Mouse (Mus musculus) forebrain, embryonic 16.5 days (tissue): ENCODE measurements at regions not wholly inside any gene's neighbourhood (a gene's known extent, or its start where the extent isn't known, plus 50 kb on each side); places are given as distances from the start of the nearest gene placed in this dataset.
A peak's percentile ranks its signal among the peaks of the same experiment; 100 is the strongest.

Experiments used
- ATAC-seq: fragments of 200-750 bp; cut with Nextera tagmentation; 2 replicates; pipeline ENCODE4 v1.8.0; 2017; ENCODE audit warnings: mild to moderate bottlenecking, moderate library complexity
- H3K27ac ChIP-seq: fragments of 300-500 bp; sonication (generic); 2 replicates; pipeline ENCODE4 v1.5.1; 2014; ENCODE audit warnings: low read length, control low read depth
- H3K27me3 ChIP-seq: fragments of 300-500 bp; sonication (generic); replicated peaks from 2 replicates; pipeline ENCODE4 v1.6.1; 2014; ENCODE audit warnings: low read length; ENCODE audit not compliant: control insufficient read depth, insufficient read depth
- H3K36me3 ChIP-seq: fragments of 300-500 bp; sonication (generic); 2 replicates; pipeline ENCODE4 v1.6.1; 2014; ENCODE audit not compliant: control insufficient read depth, insufficient read depth
- H3K4me1 ChIP-seq: fragments of 300-500 bp; sonication (generic); replicated peaks from 2 replicates; pipeline ENCODE4 v1.6.1; 2014; ENCODE audit warnings: low read length; ENCODE audit not compliant: control insufficient read depth, insufficient read depth
- H3K4me2 ChIP-seq: fragments of 300-500 bp; sonication (generic); 2 replicates; pipeline ENCODE4 v1.6.1; 2014; ENCODE audit warnings: mild to moderate bottlenecking, low read length, control low read depth
- H3K4me3 ChIP-seq: fragments of 300-500 bp; sonication (generic); replicated peaks from 2 replicates; pipeline ENCODE4 v1.5.1; 2014; ENCODE audit warnings: mild to moderate bottlenecking, low read length, control low read depth
- H3K9ac ChIP-seq: fragments of 300-500 bp; sonication (generic); replicated peaks from 2 replicates; pipeline ENCODE4 v1.6.1; 2014; ENCODE audit warnings: low read depth, low read length, control low read depth
- H3K9me3 ChIP-seq: fragments of 300-500 bp; sonication (generic); 2 replicates; pipeline ENCODE4 v1.6.1; 2016; ENCODE audit warnings: low read length; ENCODE audit not compliant: control insufficient read depth
- WGBS: fragments of 180-500 bp; shearing (Covaris S2); extraction: QIAGEN DNeasy Blood & Tissue Kit; methylation state at CpG from one replicate; pipeline ENCODE4 v1.1.7; 2014; 5-methylcytosine and 5-hydroxymethylcytosine counted together

GRCm38 (mm10) chr2:8562948-8563347, 1053.6 kb upstream of the Celf2 start:
- 74% methylated on average over 6 of the region's 6 CpGs for WGBS
- Histone ChIP-seq H3K4me1 (no peaks in the 10 kb centered on the region), H3K4me3 (no peak overlapping the region), H3K27me3 (no peaks in the 10 kb centered on the region), H3K9ac (no peak overlapping the region), H3K9me3 (no peaks in the 10 kb centered on the region), H3K27ac (no peak overlapping the region), H3K4me2 (no peak overlapping the region), H3K36me3 (no peaks in the 10 kb centered on the region)
- ATAC-seq, result no peak

- H3K9ac ChIP-seq, result no peak overlapping the region
- no peak overlapping the region for H3K27ac ChIP-seq
- ATAC-seq, result no peak
- H3K4me3 ChIP-seq, result no peak overlapping the region
- no peak overlapping the region for H3K4me2 ChIP-seq
- no peaks in the 10 kb centered on the region for H3K9me3 ChIP-seq
- no peaks in the 10 kb centered on the region for H3K36me3 ChIP-seq
- H3K27me3 ChIP-seq, result no peaks in the 10 kb centered on the region
- H3K4me1 ChIP-seq, result no peaks in the 10 kb centered on the region
Observed at GRCm38 (mm10) chr2:8546116-8546515, 1036.8 kb upstream of the Celf2 start.

GRCm38 (mm10) chr2:8536842-8537241, 1027.5 kb upstream of the Celf2 start:
- peak; percentile 55 for ATAC-seq
- no peak overlapping the region for H3K4me3 ChIP-seq
- no peaks in the 10 kb centered on the region for H3K4me1 ChIP-seq
- no peaks in the 10 kb centered on the region for H3K27me3 ChIP-seq
- no peaks in the 10 kb centered on the region for H3K9me3 ChIP-seq
- H3K4me2 ChIP-seq, result no peak overlapping the region
- 0% methylated on average over 1 of the region's 1 CpGs for WGBS
- H3K27ac ChIP-seq, result 0 out of 2 replicates have a peak overlapping the region, but pooled peaks have one; percentile 50
- H3K36me3 ChIP-seq, result no peaks in the 10 kb centered on the region
- no peak overlapping the region for H3K9ac ChIP-seq

- peak; percentile 68 for ATAC-seq
- no peaks in the 10 kb centered on the region for H3K36me3 ChIP-seq
- H3K4me3 ChIP-seq, result no peak overlapping the region
- H3K27ac ChIP-seq, result peak overlapping the region; percentile 34
- WGBS, result 3% methylated on average over 1 of the region's 1 CpGs
- no peak overlapping the region for H3K9ac ChIP-seq
- H3K27me3 ChIP-seq, result no peaks in the 10 kb centered on the region
- H3K4me1 ChIP-seq, result no peaks in the 10 kb centered on the region
- no peaks in the 10 kb centered on the region for H3K9me3 ChIP-seq
- no peak overlapping the region for H3K4me2 ChIP-seq
Observed at GRCm38 (mm10) chr2:8498466-8498865, 989.1 kb upstream of the Celf2 start.

GRCm38 (mm10) chr2:8477827-8478528, 968.6 kb upstream of the Celf2 start:
- Histone ChIP-seq H3K9ac (no peak overlapping the region), H3K4me1 (no peaks in the 10 kb centered on the region), H3K36me3 (no peaks in the 10 kb centered on the region), H3K27ac (no peak overlapping the region), H3K4me3 (no peak overlapping the region), H3K9me3 (no peaks in the 10 kb centered on the region), H3K4me2 (no peak overlapping the region), H3K27me3 (no peaks in the 10 kb centered on the region)
- WGBS, result 56% methylated on average over 6 of the region's 6 CpGs
- peak; percentile 58 for ATAC-seq

- Histone ChIP-seq H3K4me1 (peaks cover 5% of the 10 kb centered on the region), H3K27me3 (no peaks in the 10 kb centered on the region), H3K4me3 (no peak overlapping the region), H3K9ac (no peak overlapping the region), H3K36me3 (no peaks in the 10 kb centered on the region), H3K27ac (peak overlapping the region; percentile 69), H3K4me2 (no peak overlapping the region), H3K9me3 (no peaks in the 10 kb centered on the region)
- 30% methylated on average over 1 of the region's 1 CpGs for WGBS
- ATAC-seq, result no peak
Observed at GRCm38 (mm10) chr2:8470546-8470945, 961.2 kb upstream of the Celf2 start.

- 50% methylated on average over 2 of the region's 2 CpGs for WGBS
- no peak overlapping the region for H3K9ac ChIP-seq
- no peaks in the 10 kb centered on the region for H3K9me3 ChIP-seq
- no peaks in the 10 kb centered on the region for H3K36me3 ChIP-seq
- no peaks in the 10 kb centered on the region for H3K27me3 ChIP-seq
- H3K4me2 ChIP-seq, result no peak overlapping the region
- ATAC-seq, result no peak
- peaks cover 5% of the 10 kb centered on the region for H3K4me1 ChIP-seq
- no peak overlapping the region for H3K4me3 ChIP-seq
- H3K27ac ChIP-seq, result peak overlapping the region; percentile 83
Observed at GRCm38 (mm10) chr2:8468989-8469388, 959.6 kb upstream of the Celf2 start.

GRCm38 (mm10) chr2:8468351-8468750, 959.0 kb upstream of the Celf2 start:
- Histone ChIP-seq H3K4me3 (no peak overlapping the region), H3K9me3 (no peaks in the 10 kb centered on the region), H3K27me3 (no peaks in the 10 kb centered on the region), H3K4me2 (no peak overlapping the region), H3K27ac (peak overlapping the region; percentile 83), H3K36me3 (no peaks in the 10 kb centered on the region), H3K9ac (no peak overlapping the region), H3K4me1 (peaks cover 5% of the 10 kb centered on the region)
- ATAC-seq, result no peak

GRCm38 (mm10) chr2:8467531-8468203, 958.3 kb upstream of the Celf2 start:
- no peaks in the 10 kb centered on the region for H3K9me3 ChIP-seq
- H3K9ac ChIP-seq, result no peak overlapping the region
- H3K27me3 ChIP-seq, result no peaks in the 10 kb centered on the region
- H3K4me3 ChIP-seq, result no peak overlapping the region
- WGBS, result 6% methylated on average over 2 of the region's 2 CpGs
- peak; percentile 93 for ATAC-seq
- H3K4me1 ChIP-seq, result peaks cover 5% of the 10 kb centered on the region
- H3K27ac ChIP-seq, result peak overlapping the region; percentile 73
- no peaks in the 10 kb centered on the region for H3K36me3 ChIP-seq
- H3K4me2 ChIP-seq, result no peak overlapping the region
